Mouse (Mus musculus) C2C12 (cell line): Measurements from ENCODE around the gene Arhgap31.
A peak's percentile ranks its signal among the peaks of the same experiment; 100 is the strongest.

Experiments
- CTCF ChIP-seq: IDR thresholded peaks from one replicate; pipeline ENCODE4 v1.5.1; 2011; ENCODE audit not compliant: control insufficient read depth, insufficient read depth, insufficient read length
- MYOD1 ChIP-seq: IDR thresholded peaks from one replicate; pipeline ENCODE4 v1.6.1; 2011; ENCODE audit warnings: low read depth; ENCODE audit not compliant: control insufficient read depth, insufficient read length
- MYOG ChIP-seq: IDR thresholded peaks from one replicate; pipeline ENCODE4 v1.6.1; 2011; ENCODE audit not compliant: control insufficient read depth, insufficient read length; ENCODE audit errors: extremely low read depth
- USF1 ChIP-seq: IDR thresholded peaks from one replicate; pipeline ENCODE4 v1.6.1; 2011; ENCODE audit warnings: low read depth, mild to moderate bottlenecking, control low read depth, moderate library complexity

DNA sequence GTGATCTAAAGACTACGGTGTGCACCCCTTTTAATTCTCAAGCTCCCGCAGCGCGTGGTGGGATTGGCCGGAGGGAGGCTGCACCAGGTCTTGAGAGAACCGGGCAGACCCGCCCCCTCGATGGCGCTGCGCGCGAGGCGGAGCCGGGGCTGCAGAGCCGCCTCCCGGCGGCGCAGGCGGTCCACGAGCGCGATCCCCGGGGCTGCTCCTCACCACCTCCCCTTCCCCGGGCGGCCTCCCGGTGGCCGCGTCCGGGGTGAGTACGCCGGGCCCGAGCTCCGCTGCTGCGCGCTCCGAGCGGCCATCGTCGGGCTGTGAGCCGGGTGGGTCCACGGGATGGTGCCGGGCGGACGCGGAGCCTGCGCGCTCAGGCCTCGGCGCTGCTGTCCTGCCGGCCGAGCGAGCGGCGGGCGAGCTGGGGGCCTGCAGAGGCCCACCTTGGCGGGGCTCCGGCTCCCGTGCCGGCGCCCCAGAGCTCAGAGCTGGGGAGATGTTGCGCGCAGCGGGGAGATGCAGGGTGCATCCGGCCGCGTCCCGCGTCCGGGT, 29.1 kb upstream of the Arhgap31 start, which contains the start of gene B4galt4:
- peak; percentile 28 for TF ChIP-seq CTCF
- no peak for TF ChIP-seq USF1
- TF ChIP-seq MYOG, result no peak
- no peak for TF ChIP-seq MYOD1
